Mouse (Mus musculus) embryo, embryonic 9.5 days (tissue): ENCODE data around the gene Chst13.

Source experiments
- DNase-seq: peaks from one replicate; pipeline ENCODE4 v3.0.0-alpha.2; 2017; ENCODE audit errors: extremely low spot score

Gene Chst13

DNA sequence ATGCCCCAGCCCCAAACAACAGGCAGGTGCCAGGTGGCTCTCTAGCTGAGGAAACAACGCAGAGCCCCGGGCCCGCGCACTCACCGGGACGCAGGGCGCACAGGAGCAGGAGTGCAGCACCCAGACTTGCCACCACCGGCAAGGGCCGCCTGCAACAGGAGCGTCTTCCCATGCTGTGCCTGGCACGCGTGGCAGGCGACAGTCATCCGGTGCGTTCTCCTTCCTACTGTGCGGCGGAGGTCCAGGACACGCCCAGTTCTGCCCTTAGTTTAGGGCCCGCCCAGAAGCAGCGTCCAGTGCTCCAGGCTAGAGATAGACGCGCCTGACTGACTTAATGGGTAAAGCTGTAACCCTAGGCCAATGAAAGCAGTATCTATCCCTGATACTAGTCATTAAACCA, at the start of gene Chst13:
Chst13 (minus strand) TSS at position 195 of the 400 bp plus-strand sequence.
- peak; percentile 19 for DNase-seq

DNA sequence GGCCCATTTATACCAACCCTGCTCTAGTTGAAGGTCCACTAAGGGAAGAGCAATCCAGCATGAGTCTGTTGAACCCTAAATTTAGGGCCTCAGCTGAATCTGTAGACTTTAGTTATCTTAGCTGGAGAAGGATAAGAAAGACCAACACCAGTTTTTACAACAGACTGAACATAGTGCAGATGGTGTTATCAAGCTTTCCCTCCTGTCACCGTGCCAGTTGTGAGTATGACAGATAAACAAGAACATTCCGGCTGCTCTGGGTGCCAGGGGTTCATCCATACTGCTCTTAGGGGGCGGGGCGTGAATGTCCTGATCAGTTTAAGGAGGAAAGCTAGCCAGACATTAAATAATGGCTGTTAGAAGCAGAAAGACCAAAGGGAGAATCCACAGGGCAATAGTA, 49.7 kb upstream of the Chst13 start:
- DNase-seq: no peak

DNA sequence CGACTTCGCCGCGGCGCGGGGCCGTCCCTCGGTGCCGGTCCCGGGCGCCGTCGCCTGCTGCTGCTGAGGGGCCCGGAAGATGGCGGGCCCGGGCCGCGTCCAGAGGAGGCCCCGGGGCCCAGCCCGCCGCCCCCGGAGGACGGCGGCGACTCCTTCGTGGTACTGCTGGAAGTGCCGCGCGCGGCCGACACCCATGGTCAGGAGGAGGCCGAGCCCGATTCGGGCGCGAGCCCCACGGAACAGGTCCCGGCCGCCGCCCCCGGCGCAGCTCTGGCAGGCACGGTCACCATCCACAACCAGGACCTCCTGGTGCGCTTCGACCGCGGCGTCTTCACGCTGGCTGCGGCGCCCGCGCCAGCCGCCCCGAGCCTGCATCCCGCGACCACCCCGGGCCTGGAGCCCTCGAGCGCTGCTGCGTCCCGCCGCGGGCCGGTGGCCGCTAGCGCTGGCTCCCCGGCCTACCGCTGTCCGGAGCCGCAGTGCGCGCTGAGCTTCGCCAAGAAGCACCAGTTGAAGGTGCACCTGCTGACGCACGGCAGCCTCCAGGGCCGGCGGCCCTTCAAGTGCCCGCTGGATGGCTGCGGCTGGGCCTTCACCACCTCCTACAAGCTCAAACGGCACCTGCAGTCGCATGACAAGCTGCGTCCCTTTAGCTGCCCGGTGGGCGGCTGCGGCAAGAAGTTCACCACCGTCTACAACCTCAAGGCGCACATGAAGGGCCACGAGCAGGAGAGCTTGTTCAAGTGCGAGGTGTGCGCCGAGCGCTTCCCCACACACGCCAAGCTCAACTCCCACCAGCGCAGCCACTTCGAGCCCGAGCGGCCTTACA, 45.0 kb upstream of the Chst13 start:
- peak; percentile 46 for DNase-seq

DNA sequence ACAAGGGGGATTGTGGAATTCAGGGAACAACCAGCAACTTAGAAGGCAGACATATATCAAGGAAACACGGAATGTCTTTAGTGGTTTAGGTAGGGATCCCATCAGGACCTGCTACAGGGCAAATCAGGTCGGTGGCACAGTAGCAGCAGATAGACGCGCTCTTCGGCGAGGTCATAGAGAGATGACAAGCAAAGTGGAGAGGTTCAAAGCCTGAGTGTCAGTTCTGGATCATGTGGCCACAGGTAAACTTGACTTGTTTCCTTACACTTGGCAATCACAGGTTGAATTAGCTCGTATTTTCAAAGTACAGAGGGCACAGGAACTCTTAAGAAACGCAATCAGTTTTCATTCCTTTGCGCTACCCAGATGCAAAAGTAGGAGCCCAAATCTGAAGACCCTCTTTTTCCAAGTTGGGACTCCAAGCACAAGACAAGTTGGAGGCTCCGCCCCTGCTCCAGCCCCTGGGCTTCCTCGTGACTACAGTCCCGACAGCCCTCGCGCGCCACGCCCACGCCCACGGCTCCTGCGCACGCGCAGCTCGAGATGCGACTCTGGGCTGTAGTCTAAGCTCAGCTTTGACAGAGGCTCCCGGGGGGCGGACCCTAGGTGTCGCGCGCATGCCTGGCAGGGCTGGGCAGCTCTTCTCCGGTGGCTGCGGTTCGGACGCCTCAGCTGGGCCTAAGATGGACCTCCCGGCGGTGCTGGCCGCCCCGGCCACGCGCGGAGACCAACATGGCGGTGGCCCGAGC, 44.2 kb upstream of the Chst13 start, which contains the start of gene Zxdc:
Zxdc (plus strand) TSS at position 517 of the 749 bp plus-strand sequence.
- DNase-seq: peak; percentile 97

DNA sequence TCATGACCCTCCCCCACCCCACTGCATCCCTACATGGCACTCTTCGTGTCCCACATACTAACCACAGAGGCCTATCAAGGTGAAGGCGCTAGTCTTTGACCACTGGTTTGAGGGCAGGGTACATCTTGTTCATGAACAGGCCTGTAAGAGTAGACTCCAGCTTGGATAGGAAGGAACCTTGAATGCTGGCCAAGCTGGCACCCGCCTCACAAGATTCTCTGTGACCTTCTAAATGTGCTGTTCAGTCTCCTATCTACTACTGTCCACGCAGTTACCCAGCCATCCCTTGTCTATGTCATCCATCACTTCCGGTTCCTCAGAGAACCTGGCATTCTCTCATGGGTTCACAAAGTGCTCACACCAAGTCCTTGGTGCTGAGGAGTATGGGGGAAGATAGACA, 38.3 kb upstream of the Chst13 start:
- DNase-seq: no peak

DNA sequence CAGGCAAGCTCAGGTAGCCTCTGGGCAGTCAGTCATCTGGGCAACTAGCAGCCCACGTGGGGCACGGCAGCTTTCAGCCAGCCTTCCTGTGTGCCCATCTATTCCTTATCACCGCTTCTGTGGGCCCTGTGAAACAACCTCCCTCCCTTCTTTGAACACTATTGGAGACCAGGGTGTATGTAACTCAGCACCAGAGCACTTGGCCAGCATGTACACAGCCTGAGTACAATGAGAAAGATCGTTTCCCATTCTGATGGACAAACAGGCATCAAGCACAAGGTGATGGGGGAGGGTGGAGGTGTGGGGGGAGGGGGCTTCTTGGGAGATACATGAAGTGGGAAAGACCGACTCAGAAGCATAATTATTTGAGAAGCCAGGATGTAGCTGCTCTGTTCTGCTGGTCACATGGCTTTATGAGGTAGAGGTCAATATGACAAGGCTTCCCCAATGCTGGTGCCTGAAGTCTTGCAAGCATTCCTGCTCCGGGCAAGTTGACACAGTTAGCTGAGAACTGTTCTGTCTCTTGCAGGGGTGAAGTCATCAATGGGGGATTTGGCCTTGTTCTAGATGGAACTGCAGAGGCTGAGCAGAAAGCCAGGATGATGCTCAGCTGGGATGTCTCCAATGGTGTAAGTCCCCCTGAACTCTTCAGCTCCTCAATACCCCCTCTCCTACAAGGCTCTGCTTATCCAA, 36.1 kb upstream of the Chst13 start:
- no peak for DNase-seq

DNA sequence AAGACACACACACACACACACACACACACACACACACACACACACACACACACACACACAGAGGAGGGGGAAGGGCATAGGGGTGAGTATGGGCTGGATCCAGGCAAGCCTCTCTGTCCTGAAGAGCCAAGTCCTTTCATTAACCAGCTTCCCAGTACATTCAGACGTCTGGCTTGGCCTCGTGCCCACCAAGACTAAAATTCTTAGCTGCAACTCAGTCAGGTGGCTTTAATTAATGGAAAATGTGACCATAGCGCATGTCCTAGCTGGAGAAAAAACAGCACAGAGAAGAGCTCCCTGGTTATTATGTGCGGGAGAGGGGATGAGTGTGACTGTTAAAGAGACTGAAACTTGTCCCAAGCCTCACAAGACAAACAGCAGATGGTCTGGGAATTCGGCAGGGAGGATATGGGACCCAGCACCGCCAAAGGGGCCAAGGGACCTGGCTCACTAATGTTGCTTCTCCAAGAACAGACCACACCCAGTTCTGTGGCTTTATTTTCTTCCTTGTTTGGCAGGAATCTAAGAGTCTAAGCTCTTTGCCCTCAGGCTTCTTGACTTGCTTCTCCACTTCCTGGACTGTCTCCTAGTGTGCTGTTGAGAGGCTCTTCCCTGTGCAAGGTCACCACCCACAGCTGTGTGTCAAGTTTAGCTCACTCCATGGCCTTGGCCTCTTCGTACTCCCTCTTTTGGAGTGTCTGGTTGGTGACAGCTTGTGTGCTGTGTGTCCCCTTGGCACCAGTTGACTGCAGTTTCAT, 35.2 kb upstream of the Chst13 start:
- no peak for DNase-seq

DNA sequence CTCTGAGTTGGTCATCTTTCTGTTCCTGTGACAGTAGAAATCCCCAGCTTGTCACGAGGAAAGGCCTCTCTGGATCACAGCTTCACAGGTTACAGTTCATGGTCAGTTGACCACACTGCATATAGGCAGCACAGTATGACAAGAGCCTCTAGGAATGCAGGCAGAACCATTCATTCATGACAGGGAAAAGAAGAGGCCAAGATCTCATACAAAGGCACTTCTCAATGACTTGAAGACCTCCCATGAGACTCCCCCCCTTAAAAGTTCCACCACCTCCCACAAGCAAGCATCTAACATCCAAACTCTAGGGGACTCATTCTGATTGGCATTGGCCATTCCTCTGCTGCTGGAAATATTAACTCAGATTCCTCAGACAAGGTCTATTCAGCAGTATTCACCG, 34.5 kb upstream of the Chst13 start:
- no peak for DNase-seq

DNA sequence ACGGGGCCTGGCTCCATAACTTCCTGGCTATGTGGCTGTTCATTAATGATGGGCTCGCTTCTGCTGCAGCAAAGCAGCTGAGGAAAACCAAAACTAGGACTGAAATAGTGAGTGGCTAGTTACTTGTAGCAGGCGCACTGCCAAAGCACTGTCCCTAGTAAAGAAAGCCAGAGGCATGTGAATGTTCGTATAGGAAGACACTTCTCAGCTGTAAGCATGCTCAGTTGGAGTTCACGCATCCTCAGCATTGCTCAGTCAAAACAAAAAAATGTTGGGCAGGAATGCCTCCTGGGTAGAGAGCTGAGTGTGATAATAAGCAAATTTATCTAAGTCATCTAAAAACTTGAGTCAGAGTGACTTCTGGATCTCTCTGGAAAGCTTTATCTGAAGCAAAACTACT, 33.2 kb upstream of the Chst13 start:
- no peak for DNase-seq

DNA sequence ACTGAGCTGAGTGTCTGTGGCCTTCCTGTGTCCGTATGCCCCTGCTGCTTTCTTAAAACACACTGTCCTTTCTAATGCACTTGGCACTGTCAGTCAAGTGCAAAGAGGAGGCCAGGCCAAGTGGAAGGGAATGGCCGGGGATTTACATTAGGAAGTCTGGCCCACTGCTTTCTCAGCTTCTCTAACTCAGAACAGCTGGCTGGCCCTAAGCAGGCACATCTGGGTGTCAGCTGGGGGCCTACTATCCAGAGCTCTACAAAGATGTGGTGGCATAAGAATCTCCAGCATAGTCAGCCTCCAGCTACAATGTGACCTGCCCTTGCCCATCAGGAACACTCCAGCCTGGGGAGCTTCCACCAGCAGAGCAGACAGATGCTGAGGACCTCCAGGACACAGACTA, 25.0 kb upstream of the Chst13 start:
- no peak for DNase-seq

DNA sequence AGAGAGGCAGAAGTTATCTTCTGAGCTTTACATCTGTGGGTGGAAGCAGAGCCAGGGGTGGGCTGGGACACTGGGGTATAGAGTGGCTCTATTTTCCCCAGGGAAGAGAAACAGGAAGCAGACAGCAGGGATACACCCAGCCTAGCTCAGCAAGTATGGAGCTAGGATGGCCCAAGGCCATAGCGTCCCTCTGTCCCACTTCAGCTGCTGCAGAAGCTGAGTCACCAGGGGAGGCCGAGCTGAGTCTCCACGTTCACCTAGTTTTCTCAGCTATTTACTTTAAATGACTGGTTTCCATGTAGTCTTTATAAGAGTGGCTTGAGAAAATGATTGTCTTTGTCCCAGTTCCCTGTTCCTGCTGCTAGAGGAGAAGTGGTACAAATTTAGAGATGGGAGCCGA, 23.5 kb upstream of the Chst13 start:
- no peak for DNase-seq

DNA sequence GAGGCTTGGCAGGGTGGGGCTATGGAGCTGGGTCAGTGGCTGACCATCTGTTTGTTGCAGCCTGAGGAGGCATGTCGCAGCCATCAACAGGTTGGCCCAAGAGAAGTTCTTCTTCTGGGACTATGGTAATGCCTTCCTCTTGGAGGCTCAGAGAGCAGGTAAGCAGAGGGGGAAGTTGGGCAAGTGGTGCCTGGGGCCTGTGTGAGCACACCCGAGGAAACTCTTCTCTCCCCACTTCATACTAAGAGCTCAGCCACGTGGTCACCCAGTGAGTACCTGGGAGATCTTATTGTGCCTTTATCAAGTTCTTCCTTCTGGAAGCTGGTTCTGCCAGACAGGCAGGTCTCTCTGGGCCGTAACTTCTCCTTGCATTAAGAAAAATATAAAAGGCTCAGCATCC, 22.2 kb upstream of the Chst13 start:
- no peak for DNase-seq

DNA sequence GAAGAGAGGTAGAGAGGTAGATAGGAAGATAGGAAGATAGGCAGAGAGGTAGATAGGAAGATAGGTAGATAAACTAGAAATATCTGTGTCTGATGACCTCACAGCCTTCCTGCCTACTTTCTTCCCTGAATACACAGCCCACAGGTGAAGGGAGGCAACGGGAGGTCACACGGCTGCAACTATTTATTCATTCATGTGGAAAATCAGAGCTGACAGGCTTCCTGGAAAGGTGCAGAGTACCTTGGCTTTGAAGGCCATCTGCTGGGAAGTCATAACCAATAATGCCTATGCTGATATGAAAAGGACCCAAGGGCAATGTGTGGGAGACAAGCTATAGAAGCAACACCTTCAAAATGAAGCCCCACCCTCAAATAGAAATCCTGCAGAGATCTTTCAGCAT, 17.4 kb upstream of the Chst13 start:
- DNase-seq: no peak

DNA sequence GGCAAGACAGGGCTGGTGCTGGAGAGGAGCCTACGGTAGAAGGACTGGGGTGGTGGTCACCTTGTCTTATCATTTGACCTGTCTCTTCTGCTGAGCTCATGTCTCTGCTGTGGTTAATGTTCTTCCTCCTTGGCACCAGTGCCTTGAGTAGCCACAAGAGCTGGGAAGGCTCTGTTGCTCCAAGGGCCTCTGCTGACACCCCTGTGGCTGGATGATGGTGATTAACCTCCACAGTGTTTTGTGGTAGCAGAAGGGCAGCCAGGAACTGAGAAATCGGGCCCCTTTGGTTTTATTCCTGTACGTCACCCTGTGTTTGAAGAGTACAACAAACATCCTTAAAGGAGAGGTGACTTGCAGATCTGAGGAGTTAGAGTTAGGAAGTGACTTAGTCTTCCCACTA, 9.3 kb upstream of the Chst13 start:
- no peak for DNase-seq

DNA sequence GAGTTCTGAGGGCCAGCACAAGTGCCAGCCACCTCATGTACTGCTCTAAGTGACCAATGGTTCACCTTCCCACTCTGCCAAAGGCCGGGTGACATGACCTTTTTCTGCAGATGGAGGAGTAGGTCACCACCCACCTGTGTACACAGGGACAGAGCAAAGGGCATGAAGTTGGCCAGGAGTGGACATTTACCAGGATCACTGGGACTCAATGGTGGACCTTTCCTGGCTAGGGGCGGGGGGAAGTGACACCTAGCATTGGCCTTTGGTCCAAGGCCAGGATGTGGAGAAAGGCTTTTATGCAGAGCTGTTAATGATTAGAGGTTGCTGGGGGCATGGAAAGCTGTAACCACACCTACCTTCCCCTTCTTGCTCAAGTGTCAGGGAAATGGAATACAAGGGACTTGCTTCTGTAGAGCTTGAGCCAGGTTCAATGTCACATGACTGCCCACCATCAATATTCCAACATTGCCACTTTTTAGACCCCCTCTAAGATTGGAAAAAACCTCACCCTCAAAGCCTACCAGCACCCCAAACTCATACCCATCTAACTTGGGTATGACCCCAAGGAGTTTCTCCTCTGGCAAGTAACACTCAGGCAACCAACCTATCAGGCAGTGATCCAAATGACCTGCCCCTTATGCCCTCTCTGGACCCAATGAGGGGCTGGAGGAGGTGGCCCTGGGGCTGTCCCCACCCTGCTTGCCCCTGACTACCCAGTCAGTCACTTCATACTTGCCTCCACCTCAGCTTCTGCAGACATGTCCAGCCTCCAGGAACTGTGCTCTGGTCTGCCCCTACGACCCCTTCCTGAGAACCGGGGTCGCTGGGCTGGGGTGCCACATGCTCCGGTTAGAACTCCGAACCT, 7.8 kb upstream of the Chst13 start, which contains the start of gene Uroc1:
Uroc1 (plus strand) TSS at position 724 of the 865 bp plus-strand sequence.
- no peak for DNase-seq

DNA sequence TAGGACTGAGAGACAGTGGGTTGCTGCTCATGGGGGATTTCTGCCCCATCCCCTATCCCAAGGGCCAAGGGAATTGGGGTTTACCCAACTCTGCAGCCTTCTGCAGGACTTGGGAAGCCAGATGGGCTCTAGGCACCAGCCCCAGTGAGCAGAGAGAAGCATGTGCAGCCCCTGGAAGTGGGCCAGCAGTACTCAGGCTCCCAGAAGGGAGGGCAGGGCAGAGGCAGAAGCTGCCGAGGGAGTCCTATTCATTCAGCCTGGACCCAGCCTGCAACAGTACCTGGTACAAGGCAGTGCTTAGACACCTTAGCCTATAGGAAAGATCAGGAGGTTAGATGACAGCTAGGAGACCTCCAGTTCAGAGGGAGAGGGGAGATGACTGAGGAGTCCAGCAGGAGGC, 5.0 kb upstream of the Chst13 start:
- DNase-seq: no peak

DNA sequence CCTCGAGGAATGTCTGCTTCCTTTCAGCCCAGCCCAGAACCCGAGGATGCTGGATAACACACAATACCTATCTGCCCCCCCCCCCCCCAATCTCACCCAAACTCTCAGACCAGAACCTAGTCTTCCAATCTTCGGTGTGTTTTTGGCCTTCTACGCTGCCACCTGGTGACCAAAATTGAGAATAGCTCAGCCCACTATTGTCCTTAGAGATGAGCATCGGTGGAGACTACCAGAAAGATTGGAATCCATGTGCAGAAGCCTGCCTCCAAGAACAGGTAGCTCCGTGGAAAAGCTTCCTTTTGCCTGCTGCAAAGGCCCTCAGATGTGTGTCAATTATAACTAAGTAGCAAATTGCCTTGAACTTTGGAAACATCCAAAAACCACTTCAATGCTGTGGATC, 2.7 kb upstream of the Chst13 start:
- no peak for DNase-seq

DNA sequence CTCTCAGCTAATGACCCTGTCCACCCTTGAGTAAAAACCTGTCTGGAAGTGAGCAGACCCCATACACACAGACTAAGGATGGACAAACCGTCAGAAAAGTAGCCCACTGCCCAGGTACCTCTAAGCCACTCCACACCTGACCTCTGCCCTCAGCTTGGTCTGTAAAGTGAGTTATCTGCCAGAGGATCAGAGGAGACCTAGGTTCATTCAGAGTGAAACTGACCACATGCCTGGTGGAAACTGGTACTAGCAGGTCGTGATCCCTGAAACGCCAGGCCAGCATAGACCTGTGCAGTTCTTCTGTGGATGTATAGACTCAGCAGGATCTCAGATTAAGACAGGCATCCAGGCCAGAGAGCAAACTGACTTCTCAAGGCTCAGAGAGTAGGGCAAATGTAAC, 522 bp downstream of the Chst13 start:
- no peak for DNase-seq

DNA sequence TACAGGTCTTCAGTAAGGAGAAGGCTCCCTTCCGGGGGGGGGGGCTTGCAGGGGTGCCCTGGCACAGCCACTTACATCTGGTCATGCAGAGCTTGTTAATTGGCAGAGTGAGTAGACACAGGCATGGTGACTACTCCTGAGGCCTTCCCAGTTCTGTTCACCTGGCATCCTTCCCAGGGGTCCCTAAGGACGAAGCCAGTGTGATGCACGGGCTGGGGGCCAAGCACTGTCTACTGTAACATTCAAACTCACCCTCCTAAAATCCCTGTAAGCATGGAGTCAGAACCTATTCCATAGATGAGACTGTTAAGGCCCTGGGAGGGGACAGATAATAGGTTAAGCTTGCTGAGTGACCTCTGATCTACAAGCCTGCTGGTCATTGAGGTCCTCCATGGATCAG, 959 bp downstream of the Chst13 start:
- DNase-seq: no peak

DNA sequence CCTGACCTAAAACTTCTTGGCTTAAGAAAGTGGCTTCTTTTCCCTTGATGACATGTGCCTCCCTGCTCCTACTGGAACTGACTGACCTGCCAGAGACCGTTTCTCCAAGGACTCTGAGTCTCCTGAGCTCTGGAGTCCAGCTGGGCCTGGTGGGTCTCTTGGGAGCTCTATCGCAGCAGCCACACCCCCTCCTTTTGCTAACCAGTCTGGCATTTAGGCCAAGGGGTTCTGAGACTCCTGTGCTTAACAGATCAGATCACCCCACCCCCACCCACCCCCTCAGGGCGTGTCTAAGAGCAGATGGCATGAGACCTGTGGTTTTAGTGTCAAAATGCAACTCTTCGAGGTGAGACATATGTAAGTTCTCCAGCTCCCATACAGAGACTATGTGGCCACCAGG, 3.2 kb downstream of the Chst13 start:
- DNase-seq: no peak

DNA sequence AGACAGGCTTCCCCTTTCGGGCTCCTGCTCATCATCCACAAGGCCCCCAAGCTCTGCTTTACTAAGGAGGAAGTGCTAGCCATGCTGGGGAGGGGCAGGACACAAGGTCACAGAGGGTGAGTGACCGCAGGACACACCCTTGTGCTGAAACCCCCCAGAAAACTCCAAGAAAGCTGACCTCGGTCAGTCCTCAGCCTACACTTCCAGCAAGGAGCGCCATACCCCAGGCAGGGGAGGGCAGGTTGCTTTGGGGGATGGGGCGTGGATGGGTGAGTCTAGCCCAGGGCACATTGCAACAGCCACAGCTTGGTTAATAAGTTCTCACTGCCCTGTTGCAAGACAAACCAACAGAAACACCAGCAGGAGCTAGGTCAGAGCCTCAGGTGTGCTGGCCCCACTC, 4.6 kb downstream of the Chst13 start:
- DNase-seq: no peak
